Mouse (Mus musculus): ENCODE data around the gene Upk1b.

Upk1b gene

DNA sequence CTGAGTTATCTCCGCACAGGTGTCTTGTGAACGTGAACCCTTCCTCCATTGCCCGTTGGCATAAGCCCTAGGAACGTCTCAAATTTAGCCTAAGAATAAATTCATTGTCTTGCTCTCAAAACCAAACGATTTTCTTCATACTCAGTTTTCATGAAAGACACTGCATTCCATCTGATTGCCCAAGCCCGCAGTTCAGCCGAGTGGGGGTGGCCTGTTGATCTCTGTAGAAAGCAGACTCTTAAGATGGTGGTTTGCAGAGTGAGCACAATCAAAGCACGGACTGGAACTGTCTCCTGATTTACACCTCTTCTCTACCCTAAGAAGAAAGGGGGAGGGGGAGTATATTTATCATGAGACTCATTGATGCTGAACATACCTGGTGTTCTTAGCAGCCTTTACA is 37.7 kb downstream of the Upk1b start:
- no peak for DNase-seq (ENCODE audit: low spot score in 2 of 2)

DNA sequence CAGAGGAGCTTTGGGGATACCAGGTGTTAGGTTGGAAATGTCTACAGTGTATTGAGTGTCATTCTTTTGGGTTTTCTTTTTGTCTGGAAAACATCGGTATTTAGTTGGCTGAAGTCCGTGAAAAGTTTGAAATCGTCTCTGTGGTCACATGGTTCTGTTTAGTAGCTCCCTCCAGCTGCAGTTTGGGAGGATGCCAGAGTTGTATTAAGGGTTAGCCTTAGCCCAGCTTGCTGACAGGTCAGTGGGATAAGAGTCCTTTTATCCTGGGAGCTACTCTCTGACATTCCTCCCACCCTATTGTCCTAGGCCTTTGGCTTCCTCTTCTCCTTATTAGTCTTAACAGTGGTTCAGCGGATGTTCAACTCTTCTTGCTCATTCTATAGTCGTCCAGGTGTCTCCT is 38.2 kb downstream of the Upk1b start:
- no peak for DNase-seq (ENCODE audit: low spot score in 2 of 2)

DNA sequence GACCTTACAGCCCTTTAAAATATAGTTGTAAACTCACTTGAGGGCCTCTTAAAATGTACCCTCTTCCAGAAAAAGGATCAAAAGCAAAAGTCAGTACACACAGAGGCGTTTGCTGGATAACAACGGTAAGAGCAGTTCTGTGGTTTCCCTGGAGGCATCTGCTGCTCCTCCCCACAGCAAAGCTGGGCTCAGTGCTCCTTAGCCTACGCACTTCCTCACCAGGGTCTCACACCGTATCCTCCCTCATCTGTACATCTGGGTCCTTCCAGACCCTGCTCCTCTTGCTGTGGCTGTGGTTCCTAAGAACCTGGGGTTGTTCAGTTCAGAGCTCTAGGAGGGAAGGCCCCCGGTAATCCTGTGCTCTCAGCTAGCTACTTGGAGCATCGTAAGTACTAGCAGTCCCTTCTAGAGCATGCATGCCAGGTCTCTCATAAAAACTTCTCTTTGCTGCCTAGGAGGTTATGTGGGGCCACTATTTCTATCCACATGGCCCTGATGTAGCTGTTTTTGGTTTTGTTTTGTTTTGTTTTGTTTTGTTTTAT is 39.2 kb downstream of the Upk1b start:
- no peak for DNase-seq (ENCODE audit: low spot score in 2 of 2)

DNA sequence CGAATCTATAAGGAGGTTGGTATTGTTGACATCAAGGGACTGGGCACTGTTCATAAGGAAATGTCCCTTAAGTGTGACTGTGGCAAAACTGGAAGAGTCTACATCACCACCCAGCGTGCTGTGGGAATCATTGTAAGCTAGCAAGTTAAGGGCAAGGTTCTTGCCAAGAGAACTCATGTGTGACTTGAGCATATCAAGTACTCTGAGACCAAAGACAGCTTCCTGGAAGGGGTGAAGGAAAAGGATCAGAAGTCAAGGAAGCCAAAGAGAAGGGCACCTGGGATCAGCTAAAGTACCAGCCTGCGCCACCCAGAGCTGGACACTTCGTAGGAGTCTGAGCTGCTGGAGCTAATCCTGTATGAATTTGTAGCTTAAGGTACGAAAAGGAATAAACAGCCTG is 39.9 kb downstream of the Upk1b start:
- DNase-seq (ENCODE audit: low spot score in 2 of 2), result no peak

DNA sequence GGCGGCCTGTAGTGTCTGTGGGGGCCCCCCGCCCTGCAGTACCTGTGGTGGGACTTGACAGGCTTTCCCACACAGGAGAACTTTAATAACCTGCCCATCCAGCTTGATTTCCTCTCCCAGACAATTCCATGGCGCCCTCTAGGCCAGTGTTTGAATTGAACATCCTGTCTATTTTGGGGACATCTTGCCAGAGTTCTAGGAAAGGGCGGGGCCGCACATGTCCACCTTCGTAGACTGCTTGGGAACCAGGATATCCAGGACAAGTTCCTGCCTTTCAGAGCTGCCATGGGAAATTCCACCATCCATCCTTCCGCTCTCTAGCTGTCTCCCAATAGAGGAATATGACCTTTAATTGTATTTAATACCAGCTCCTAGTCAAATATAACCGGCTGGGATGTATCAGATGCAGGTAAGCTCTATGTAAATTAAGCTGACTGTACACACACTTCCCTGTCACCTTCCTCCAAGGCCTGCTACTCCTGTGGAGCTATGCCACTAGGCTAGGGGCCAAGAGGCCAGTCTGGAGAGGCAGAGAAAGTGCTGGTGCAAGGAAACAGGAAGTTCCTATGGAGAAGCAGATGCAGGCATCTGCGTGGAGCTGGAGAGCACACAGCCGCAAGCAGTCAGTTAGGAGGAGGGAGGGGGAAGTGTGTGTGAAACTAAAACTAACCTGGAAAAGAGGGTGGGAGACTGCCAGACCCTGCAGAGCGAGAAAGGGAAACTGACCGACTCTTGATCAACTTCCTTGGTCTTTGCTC is 41.8 kb downstream of the Upk1b start:
- DNase-seq (ENCODE audit: low spot score in 2 of 2), result no peak

DNA sequence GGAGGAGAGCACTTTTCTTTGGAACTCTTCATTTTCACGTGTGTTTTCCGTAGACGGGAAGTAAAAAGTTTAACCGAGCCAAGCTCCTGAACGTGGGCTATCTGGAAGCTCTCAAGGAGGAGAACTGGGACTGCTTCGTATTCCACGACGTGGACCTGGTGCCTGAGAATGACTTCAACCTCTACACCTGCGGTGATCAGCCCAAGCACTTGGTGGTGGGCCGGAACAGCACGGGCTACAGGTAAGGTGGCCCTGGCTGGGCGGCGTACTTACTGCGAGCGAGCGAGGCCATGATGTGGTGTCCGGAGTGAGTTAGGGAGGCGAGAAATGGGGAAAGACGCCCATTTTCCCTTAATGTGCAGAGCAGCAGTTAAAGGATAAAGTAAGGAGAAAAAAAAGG is 42.5 kb downstream of the Upk1b start:
- no peak for DNase-seq (ENCODE audit: low spot score in 2 of 2)

DNA sequence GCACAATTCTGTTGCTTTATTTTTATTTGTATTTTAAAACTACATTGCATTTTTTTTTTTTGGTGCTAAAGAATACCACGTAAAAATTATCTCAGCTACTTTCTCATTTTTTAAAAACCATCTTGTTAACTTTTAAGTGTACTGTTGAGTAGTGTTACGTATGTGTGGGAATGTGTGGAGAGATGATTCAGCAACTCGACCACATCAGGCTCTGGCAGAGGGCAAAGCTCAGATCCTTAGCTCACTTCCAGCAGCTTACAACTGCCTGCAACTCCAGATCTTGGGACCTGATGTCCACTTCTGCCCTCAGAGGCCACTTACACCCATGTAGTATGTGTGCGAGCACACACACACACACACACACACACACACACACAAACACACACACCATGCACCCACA is 43.6 kb downstream of the Upk1b start:
- no peak for DNase-seq (ENCODE audit: low spot score in 2 of 2)

DNA sequence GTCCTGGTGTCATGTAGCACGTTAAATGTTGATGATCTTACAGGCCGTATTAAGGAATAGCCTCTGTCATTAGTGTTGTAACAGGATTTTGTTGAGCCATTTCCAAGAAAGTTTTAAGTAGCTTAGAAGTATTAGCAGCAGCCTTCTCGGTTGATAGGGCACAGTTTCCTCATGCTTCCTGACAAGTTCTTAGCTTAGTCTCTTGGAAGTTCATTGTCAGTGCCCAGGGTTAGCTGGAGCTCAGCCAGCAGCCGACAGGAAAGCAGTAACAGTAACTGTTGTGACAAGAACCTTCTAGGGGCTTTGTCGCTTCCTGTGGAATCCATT is 44.0 kb downstream of the Upk1b start:
- peak in 1 of 2 experiments; percentile 20 for DNase-seq (ENCODE audit: low spot score in 2 of 2)

DNA sequence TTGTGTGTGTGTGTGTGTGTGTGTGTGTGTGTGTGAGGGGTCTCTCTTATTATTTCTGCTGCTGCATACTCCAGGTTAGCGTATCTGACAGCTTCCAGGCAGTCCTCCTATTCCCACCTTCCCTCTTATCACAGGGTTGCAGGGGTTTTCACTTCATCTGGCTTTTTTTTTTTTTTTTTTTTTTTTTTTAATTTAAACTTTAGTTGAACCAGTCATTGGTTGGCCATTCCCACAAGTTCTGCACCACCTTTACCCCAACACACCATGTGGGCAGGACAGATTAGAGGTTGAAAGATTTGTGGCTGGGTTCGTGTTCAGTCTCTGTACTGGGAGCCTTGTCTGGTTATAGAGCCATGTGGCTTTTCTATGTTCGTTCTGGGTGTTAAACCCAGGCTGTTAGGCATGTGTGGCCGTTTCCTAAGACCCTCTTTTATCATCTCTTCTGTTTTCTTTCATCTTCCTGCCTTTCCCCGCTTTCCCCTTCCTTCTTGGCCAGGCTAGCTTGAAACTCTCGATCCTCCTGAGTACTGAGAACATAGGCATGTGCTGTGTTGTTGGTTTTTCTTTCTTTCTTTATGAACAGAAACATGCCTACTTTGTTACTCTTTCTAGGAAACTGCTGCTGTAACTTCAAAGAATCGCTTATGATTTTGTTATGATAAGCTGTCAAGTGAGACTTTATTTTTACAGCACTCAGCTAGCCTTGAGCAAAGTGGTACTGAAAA is 44.5 kb downstream of the Upk1b start:
- no peak for DNase-seq (ENCODE audit: low spot score in 2 of 2)

DNA sequence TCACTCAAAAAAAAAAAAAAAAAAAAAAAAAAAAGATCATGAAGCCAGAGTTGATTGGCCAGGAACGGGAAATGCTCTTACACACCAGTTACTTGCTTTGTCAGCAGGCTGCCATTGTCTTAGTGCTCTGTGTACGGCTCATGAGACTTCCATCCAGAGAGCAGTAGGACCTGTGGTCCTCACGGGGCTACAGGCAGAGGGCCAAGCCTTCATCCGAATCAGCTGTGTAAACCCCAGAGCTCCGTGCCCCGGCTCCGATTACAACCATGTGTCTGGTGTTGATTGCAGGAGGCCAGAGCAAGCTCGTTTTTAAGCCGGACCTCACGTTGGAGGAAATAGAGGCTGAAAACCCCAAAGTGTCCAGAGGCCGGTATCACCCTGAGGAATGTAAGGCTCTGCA is 46.5 kb downstream of the Upk1b start:
- DNase-seq (ENCODE audit: low spot score in 2 of 2), result peak in 1 of 2 experiments; percentile 22

DNA sequence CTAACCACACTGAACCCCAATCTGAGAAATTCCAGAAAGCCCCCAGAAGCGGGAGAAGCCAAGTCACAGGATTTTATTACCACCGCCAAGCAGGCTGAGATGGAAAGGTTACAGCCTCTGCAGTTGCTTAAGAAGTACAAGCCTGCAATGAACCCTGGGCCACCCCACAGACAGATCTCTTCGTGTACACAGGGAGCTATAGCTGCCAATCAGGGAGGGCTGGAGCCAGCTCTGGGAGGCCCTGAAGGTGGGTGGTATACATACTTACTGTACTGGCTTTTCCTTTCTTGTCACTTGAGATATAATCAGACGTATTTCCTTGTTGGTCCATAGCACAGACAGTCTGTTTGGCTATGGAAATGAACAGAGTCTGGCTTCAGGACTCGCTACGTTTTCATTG is 49.3 kb downstream of the Upk1b start:
- no peak for DNase-seq (ENCODE audit: low spot score in 2 of 2)

DNA sequence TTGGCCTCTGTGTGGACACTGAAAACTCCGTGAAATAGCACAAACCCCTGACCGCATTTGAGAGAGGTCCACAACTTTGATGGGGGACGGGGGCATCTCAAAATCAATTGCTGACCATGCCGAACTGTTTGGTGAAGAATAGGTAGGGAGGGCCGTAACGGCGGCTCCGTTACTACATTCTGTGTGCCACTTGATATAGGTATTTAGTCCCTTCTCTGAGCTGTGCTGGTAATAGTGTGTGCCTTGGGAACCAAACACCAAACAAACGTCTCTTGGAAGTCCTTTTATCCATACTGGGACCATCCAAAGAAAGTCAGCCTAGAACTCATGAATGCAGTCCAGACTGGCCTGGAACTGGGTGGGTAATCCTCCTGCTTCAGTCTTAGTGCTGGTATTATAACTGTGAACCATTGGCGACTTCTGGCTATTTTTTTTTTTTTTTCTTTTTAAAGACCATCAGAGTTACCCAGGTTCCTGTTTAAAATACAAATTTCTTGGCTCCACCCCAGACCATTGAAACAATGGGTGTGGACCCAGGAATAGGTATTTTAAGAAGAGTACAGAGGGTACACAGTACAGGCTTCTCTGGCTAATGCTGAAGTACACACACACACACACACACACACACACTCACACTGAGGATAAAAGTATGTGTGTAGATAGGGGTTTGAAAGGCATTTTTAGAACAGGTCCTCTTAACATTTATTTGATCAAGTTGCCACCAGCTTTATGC is 56.0 kb downstream of the Upk1b start:
- no peak for DNase-seq (ENCODE audit: low spot score in 2 of 2)

DNA sequence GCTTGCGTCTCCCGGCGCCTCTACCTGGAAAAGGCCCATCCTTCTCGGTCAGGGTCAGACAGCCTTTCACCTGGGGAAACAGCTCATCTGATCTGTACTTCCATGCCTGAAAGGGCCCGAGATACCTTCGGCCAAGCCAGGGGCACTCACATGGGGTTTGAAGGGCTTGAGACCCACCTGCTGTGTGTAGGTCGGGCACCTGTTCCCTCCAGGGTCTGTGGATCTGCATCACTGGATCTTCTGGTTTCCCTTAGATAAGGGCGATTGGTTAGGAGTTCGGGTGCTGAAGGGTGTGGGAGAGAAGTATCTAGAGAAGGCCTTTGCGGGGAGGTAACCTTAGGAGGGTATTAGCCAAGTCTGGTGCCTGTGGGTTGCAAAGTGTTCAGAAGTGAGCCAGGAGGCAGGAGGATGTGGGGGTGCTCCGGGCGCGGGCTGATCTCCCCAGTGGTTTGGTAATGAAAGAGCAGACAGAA is 57.4 kb downstream of the Upk1b start:
- peak in 1 of 2 experiments; percentile 37 for DNase-seq (ENCODE audit: low spot score in 2 of 2)

DNA sequence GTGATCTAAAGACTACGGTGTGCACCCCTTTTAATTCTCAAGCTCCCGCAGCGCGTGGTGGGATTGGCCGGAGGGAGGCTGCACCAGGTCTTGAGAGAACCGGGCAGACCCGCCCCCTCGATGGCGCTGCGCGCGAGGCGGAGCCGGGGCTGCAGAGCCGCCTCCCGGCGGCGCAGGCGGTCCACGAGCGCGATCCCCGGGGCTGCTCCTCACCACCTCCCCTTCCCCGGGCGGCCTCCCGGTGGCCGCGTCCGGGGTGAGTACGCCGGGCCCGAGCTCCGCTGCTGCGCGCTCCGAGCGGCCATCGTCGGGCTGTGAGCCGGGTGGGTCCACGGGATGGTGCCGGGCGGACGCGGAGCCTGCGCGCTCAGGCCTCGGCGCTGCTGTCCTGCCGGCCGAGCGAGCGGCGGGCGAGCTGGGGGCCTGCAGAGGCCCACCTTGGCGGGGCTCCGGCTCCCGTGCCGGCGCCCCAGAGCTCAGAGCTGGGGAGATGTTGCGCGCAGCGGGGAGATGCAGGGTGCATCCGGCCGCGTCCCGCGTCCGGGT is 57.9 kb downstream of the Upk1b start, which contains the start of gene B4galt4:
Gene B4galt4, plus strand, starts transcription at position 152 of the 546 bp plus-strand sequence.
- peak; percentile 71 to 82 for DNase-seq (ENCODE audit: low spot score in 2 of 2)

DNA sequence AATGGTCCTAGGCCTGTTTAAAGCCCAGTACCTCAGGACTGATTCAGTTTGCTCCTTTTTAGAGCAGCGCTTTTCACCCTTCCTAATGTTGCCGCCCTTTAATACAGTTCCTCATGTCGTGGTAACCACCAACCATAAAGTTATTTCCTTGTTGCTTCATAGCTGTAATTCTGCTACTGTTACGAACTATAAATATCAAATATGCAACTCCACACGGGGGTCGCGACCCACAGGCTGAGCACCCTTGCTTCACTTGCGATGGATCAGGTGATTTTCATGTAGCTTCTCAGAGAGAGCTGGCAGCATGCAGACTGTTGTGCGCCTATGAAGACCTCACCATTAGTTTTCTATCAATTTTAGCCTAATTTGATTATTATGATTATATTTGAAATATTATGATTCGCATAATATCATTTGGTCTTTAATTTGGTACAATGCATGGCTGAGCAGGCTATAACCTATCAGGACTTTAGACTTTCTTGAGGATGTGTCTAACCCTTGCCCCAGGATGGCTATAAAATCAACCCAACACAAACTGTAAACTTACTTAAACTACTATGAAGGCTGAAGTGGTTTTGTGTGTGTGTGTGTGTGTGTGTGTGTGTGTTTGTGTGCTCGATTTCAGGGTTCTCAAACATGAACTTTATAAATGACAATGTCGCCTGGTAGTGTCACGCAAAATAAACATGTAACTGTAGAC is 58.8 kb downstream of the Upk1b start:
- DNase-seq (ENCODE audit: low spot score in 2 of 2), result no peak

DNA sequence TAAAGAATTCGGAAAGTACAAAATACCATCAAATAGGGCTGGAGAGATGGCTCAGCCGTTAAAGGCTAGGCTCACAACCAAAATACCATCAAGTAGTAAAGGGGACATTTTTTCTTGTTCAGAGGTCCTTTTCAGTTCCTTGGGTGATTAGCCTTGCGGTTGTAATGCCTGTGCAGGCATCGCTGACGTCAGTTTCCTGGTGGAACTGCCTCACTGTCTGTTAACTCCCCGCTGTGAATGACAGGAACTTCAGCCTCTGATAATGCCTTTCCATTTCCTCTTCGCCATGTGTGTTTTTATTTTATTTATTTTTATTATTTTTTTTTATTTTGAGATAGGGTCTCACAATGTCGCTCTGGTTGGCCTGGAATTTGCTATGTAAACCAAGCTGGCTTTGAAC is 69.2 kb downstream of the Upk1b start:
- DNase-seq (ENCODE audit: low spot score in 2 of 2), result no peak

DNA sequence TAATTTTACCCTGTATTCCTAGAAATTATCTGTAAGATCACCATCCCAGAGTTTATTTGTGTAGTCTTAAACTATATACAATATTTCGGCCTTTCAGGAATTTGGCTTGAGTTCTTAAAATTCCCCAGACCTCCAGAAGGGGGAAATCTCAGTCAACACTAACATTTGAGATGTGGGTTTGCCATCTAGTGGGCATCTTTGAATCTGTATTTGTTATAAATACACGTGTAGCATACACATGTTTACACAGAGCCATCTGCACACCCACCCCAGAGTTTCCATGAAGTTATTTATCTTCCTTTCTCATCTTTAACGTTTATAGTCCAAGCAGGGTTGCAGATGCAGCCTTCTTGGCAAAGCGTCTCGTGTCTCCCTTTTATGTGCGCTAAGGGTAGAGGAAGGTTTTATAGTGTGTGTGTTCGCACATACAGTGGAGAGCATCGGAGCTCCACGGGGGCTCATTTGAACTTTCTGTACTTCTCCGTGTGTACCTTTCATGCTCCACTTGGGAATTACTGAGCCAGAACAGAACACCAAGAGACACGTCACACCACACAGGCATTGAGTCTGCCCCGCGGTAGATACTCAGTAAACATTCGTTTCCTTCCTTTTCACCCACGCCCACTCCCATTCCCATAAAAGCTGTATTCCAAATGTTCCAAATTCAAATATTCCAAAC is 70.4 kb downstream of the Upk1b start:
- DNase-seq (ENCODE audit: low spot score in 2 of 2), result no peak

DNA sequence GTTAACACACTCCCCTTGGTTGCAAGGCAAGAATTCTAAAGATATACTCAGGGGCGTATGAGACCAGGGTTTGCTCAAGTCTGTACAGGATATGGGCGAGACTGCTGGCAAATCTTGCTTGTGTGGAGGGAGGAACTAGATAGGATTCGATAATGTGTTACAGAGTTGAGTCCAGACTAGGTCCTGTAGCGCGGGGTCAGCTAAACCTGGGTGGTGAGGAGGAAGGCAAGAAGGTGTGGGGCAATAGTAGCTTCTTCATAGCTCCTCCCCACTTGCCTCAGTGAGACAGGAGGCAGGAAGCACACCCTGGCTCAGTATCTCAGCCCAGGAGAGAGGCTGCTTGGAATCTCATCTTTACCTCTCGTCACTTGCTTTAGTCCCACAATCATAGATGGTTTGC is 71.0 kb downstream of the Upk1b start:
- no peak for DNase-seq (ENCODE audit: low spot score in 2 of 2)

DNA sequence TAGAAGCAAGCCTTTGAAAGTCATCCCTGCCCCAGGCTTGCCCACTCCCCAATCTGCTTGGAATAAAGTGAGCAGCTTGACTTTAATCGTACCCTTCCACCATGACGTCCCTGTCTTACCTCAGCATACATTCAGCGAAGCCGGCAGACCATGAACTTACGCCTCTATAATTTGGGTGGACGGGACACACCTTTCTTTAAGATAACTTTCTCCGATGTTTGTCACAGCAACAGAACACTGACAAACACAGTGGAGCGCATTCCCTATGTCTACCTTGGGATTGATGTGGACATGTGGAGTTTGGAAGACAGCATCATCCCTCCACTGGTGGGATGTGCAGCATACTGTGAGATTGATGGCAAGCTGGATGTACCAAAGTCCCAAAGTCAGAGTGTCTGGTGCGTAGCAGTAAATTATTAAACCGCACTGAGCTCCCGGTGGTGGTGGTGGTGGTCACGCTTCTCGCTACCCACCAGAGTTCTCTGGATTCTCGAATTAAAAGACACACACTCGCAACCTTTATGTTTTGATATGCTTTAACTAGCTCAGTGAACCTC is 71.5 kb downstream of the Upk1b start:
- DNase-seq (ENCODE audit: low spot score in 2 of 2), result no peak

DNA sequence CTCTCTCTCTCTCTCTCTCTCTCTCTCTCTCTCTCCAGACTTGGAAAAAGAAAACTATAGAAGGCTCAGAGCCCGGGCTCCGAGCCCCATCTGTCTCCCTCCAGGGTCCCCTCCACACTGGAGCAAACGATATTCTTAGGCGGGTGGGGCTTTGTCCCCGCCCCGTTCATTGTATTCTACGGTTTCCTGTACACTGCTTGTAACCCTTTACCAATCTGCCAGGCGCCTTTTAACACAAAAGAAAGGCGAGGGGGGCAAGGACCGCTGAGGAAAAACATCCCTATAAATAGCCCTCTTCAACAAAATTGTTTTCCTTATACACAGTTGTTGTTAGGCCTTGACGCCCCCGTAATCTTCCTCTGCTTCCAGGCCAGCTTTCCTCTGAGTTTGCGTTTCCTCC is 75.2 kb downstream of the Upk1b start:
- no peak for DNase-seq (ENCODE audit: low spot score in 2 of 2)

DNA sequence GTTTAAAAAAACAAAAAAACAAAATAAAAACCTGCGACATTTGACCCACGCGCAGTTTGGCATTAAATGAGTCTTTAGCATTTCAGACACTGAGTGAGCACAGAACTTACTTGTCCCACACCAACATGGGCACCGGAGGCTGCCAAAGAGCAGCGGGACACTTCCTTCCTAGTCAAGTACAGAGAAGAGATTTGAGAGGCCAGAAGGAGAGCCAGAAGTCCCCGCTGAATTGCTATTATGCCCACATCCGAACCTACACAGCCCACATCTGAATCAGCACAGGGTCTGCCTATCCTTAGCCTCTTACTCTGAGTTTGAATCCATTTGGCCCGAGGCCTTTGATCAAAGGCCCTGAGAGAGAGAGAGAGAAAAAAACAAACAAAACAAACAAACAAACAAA is 75.9 kb downstream of the Upk1b start:
- no peak for DNase-seq (ENCODE audit: low spot score in 2 of 2)

Data from frontal cortex, postnatal 10 days (tissue).